ENCODE assay signal across 21 mouse cellular contexts in the genomic region with DNA sequence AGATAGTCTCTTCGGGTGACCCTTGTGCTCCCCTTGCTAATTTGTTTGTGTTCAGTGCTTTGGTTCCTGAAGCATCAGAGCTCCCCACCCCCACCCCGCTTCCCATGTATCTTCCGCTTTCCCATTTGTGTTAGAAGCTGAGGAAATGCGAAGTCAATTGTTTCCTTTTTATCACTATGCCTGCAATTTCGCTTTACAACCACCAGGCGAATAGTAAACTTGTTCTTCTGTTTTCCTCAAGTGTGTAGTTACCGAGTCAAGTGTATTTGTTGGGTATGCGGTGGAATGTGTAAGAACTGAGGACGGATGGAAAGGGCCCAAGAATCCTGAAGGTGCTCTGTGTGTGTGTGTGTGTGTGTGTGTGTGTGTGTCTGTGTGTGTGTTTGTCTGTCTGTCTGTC. TPM values are rescaled to one million over a fixed set of nuclear protein-coding genes. Genes with fewer than 3 reads are reported as not detected.
DNase-seq lines count a peak whose midpoint lies in the region; ATAC-seq and TF ChIP-seq lines count a peak whose summit lies in the region.
"Had no signal": no experiment of that assay in that cellular context is flagged by ENCODE, and none has a peak within 500 bp of the region (broad histone marks: within the 10 kb centered on the region; RNA-seq: fewer than 3 reads in every experiment).

No protein-coding gene starts in this region.

- no peak overlapping the region for H3K27ac ChIP-seq in forebrain, postnatal 0 days (ENCODE audit: low read depth, low read length)
- no peak overlapping the region for H3K27ac ChIP-seq in forebrain, embryonic 13.5 days
- H3K27ac ChIP-seq in intestine, postnatal 0 days (ENCODE audit: low read depth, low read length), result 0 out of 2 replicates have a peak overlapping the region, but pooled peaks have one; percentile 88
- H3K27ac ChIP-seq in intestine, embryonic 16.5 days (ENCODE audit: low read length), result no peak overlapping the region
- H3K27ac ChIP-seq in brown adipose tissue, adult 24 weeks (replicated peaks; ENCODE audit: low read depth, low read length), result peak overlapping the region; percentile 86
- H3K27ac ChIP-seq: forebrain, embryonic 15.5 days; hindbrain, embryonic 15.5 days; left cerebral cortex, adult 2 months; limb, embryonic 13.5 days; macrophage had no signal

- 89% methylated on average over 9 of the region's 9 CpGs for WGBS in forebrain, postnatal 0 days
- 85% methylated on average over 9 of the region's 9 CpGs for WGBS in forebrain, embryonic 13.5 days
- 81% methylated on average over 9 of the region's 9 CpGs for WGBS in intestine, postnatal 0 days
- whole genome bisulfite sequencing in intestine, embryonic 16.5 days, result 82% methylated on average over 9 of the region's 9 CpGs

- no peak overlapping the region for H3K4me2 ChIP-seq in forebrain, postnatal 0 days (ENCODE audit: low read depth)
- no peak overlapping the region for H3K4me2 ChIP-seq in forebrain, embryonic 13.5 days
- no peak overlapping the region for H3K4me2 ChIP-seq in intestine, postnatal 0 days (replicated peaks; ENCODE audit: low read depth)
- no peak overlapping the region for H3K4me2 ChIP-seq in intestine, embryonic 16.5 days (ENCODE audit: low read depth, low read length)
- H3K4me2 ChIP-seq: forebrain, embryonic 15.5 days; hindbrain, embryonic 15.5 days; limb, embryonic 13.5 days; midbrain, embryonic 12.5 days had no signal

- no peak for DNase-seq in forebrain, postnatal 0 days
- DNase-seq in layer of hippocampus, adult 11-12 months (ENCODE audit: low spot score), result no peak
- no peak for DNase-seq in right cerebral cortex, postnatal 25 days
- DNase-seq: cerebellum, adult 8-10 months; gastrocnemius, postnatal 10 days had no signal

- no peaks in the 10 kb centered on the region for H3K27me3 ChIP-seq in forebrain, postnatal 0 days (ENCODE audit: insufficient read depth, low read length)
- no peaks in the 10 kb centered on the region for H3K27me3 ChIP-seq in forebrain, embryonic 13.5 days
- no peaks in the 10 kb centered on the region for H3K27me3 ChIP-seq in intestine, postnatal 0 days (replicated peaks; ENCODE audit: control insufficient read depth, insufficient read depth, low read length)
- no peaks in the 10 kb centered on the region for H3K27me3 ChIP-seq in intestine, embryonic 16.5 days (replicated peaks; ENCODE audit: control insufficient read depth, insufficient read depth, low read length)
- H3K27me3 ChIP-seq in E14TG2a.4 (ENCODE audit: insufficient read depth, low read length), result no peaks in the 10 kb centered on the region; the same call in 1 of the 2 replicates
- H3K27me3 ChIP-seq: forebrain, embryonic 15.5 days; hindbrain, embryonic 15.5 days; midbrain, embryonic 12.5 days had no signal

- ATAC-seq in forebrain, postnatal 0 days, result no peak
- ATAC-seq in forebrain, embryonic 13.5 days, result no peak
- ATAC-seq in intestine, postnatal 0 days, result no peak
- no peak for ATAC-seq in intestine, embryonic 16.5 days

- H3K9ac ChIP-seq in forebrain, postnatal 0 days, result no peak overlapping the region
- no peak overlapping the region for H3K9ac ChIP-seq in forebrain, embryonic 13.5 days
- no peak overlapping the region for H3K9ac ChIP-seq in intestine, postnatal 0 days (ENCODE audit: low read depth, low read length)
- H3K9ac ChIP-seq in intestine, embryonic 16.5 days (ENCODE audit: low read depth, low read length), result no peak overlapping the region
- H3K9ac ChIP-seq: forebrain, embryonic 15.5 days; hindbrain, embryonic 15.5 days; limb, embryonic 13.5 days; midbrain, embryonic 12.5 days had no signal

- H3K4me1 ChIP-seq in forebrain, postnatal 0 days (ENCODE audit: insufficient read depth), result no peaks in the 10 kb centered on the region
- peaks cover 4% of the 10 kb centered on the region for H3K4me1 ChIP-seq in forebrain, embryonic 13.5 days
- H3K4me1 ChIP-seq in intestine, postnatal 0 days (replicated peaks; ENCODE audit: control insufficient read depth, insufficient read depth, low read length), result peaks cover 4% of the 10 kb centered on the region; the same call in 1 of the 2 replicates
- H3K4me1 ChIP-seq in intestine, embryonic 16.5 days (ENCODE audit: control insufficient read depth, insufficient read depth, low read length), result peaks cover 15% of the 10 kb centered on the region
- peaks cover 50% of the 10 kb centered on the region for H3K4me1 ChIP-seq in E14TG2a.4 (replicated peaks; ENCODE audit: low read depth, low read length)
- H3K4me1 ChIP-seq in brown adipose tissue, adult 24 weeks (ENCODE audit: control insufficient read depth, insufficient read depth, insufficient read length, low read length), result no peaks in the 10 kb centered on the region
- H3K4me1 ChIP-seq: forebrain, embryonic 15.5 days; hindbrain, embryonic 15.5 days had no signal

- no peaks in the 10 kb centered on the region for H3K36me3 ChIP-seq in forebrain, postnatal 0 days (ENCODE audit: insufficient read depth)
- peaks cover 37% of the 10 kb centered on the region for H3K36me3 ChIP-seq in forebrain, embryonic 13.5 days (ENCODE audit: poor library complexity, severe bottlenecking)
- H3K36me3 ChIP-seq in intestine, postnatal 0 days (ENCODE audit: control insufficient read depth, insufficient read depth), result peaks cover 13% of the 10 kb centered on the region; the same call in 1 of the 2 replicates
- H3K36me3 ChIP-seq in intestine, embryonic 16.5 days (ENCODE audit: control insufficient read depth, insufficient read depth, low read length), result peaks cover 10% of the 10 kb centered on the region
- no peaks in the 10 kb centered on the region for H3K36me3 ChIP-seq in E14TG2a.4 (ENCODE audit: insufficient read depth, low read length)
- H3K36me3 ChIP-seq: forebrain, embryonic 15.5 days; hindbrain, embryonic 15.5 days had no signal

- peak; percentile 40 for TF ChIP-seq CTCF in forebrain, postnatal 0 days (IDR thresholded peaks at IDR 0.05; ENCODE audit: low read depth)
- peak; percentile 54 for TF ChIP-seq CTCF in intestine, postnatal 0 days (IDR thresholded peaks at IDR 0.05; ENCODE audit: low read depth)
- TF ChIP-seq CTCF in E14TG2a.4 (conservative IDR thresholded peaks at IDR 0.05; ENCODE audit: low read length), result peak; percentile 53

- H3K9me3 ChIP-seq in forebrain, postnatal 0 days (ENCODE audit: low read length), result no peaks in the 10 kb centered on the region
- H3K9me3 ChIP-seq in forebrain, embryonic 13.5 days (replicated peaks), result no peaks in the 10 kb centered on the region
- H3K9me3 ChIP-seq in intestine, postnatal 0 days (ENCODE audit: control insufficient read depth), result no peaks in the 10 kb centered on the region
- H3K9me3 ChIP-seq in intestine, embryonic 16.5 days (ENCODE audit: control insufficient read depth, low read length), result no peaks in the 10 kb centered on the region
- H3K9me3 ChIP-seq in E14TG2a.4 (ENCODE audit: low read length), result no peaks in the 10 kb centered on the region
- H3K9me3 ChIP-seq: forebrain, embryonic 15.5 days; hindbrain, embryonic 15.5 days; limb, embryonic 13.5 days; midbrain, embryonic 12.5 days had no signal

- H3K4me3 ChIP-seq in forebrain, postnatal 0 days (ENCODE audit: low read depth, low read length), result no peak overlapping the region
- H3K4me3 ChIP-seq in forebrain, embryonic 13.5 days, result no peak overlapping the region
- no peak overlapping the region for H3K4me3 ChIP-seq in intestine, postnatal 0 days (ENCODE audit: low read depth, low read length)
- no peak overlapping the region for H3K4me3 ChIP-seq in intestine, embryonic 16.5 days (ENCODE audit: low read length)
- peak overlapping the region; percentile 58 for H3K4me3 ChIP-seq in E14TG2a.4 (replicated peaks; ENCODE audit: low read length)
- peak overlapping the region; percentile 30 for H3K4me3 ChIP-seq in brown adipose tissue, adult 24 weeks (ENCODE audit: insufficient read depth, low read depth, low read length)
- H3K4me3 ChIP-seq: forebrain, embryonic 15.5 days; hindbrain, embryonic 15.5 days; left cerebral cortex, adult 2 months; limb, embryonic 13.5 days; midbrain, embryonic 12.5 days had no signal

RNA-seq across cellular contexts. Expression of gene Tmem98, which starts 11.8 kb away (rescaled TPM):
- 15.7 and 18.3 TPM in 2 replicates for total RNA-seq in forebrain, postnatal 0 days (2014; rRNA removed)
- 20.5 and 20.8 TPM in 2 replicates for polyA plus RNA-seq in forebrain, postnatal 0 days (2015; fragmentation: Nextera tagmentation; extraction: Ambion mirVana)
- polyA plus RNA-seq in forebrain, embryonic 13.5 days (2015; fragmentation: Nextera tagmentation; extraction: Ambion mirVana), result 58.6 and 60.1 TPM in 2 replicates
- 148 and 156 TPM in 2 replicates for polyA plus RNA-seq in intestine, postnatal 0 days (2015; fragmentation: Nextera tagmentation; extraction: Ambion mirVana)
- polyA plus RNA-seq in intestine, embryonic 16.5 days (2015; fragmentation: Nextera tagmentation; extraction: Ambion mirVana), result 241 and 243 TPM in 2 replicates
- polyA plus RNA-seq in brown adipose tissue, adult 24 weeks (2012; ENCODE audit: insufficient read depth, insufficient read length, missing spikeins), result 2.3 and 2.7 TPM in 2 replicates
- polyA plus RNA-seq: macrophage had no signal

RNA-seq across cellular contexts. Expression of gene Spaca3, which starts 36.4 kb away (rescaled TPM):
- not detected in 2 replicates for total RNA-seq in forebrain, postnatal 0 days (2014; rRNA removed)
- not detected in 2 replicates for polyA plus RNA-seq in forebrain, postnatal 0 days (2015; fragmentation: Nextera tagmentation; extraction: Ambion mirVana)
- polyA plus RNA-seq in forebrain, embryonic 13.5 days (2015; fragmentation: Nextera tagmentation; extraction: Ambion mirVana), result not detected in 2 replicates
- not detected in 2 replicates for polyA plus RNA-seq in intestine, postnatal 0 days (2015; fragmentation: Nextera tagmentation; extraction: Ambion mirVana)
- polyA plus RNA-seq in intestine, embryonic 16.5 days (2015; fragmentation: Nextera tagmentation; extraction: Ambion mirVana), result not detected in 2 replicates
- polyA plus RNA-seq in brown adipose tissue, adult 24 weeks (2012; ENCODE audit: insufficient read depth, insufficient read length, missing spikeins), result not detected in 2 replicates
- total RNA-seq: adrenal gland, postnatal 10 days; gastrocnemius, postnatal 10 days; layer of hippocampus, adult 18-20 months; left cerebral cortex, adult 2 months had no signal
- polyA plus RNA-seq: forebrain, embryonic 15.5 days; heart, embryonic 16.5 days; hindbrain, embryonic 15.5 days; kidney, adult 2 months; limb, embryonic 13.5 days; macrophage; midbrain, embryonic 12.5 days; spleen, adult 2 months had no signal

RNA-seq across cellular contexts. Expression of gene Myo1d, which starts 42.0 kb away (rescaled TPM):
- total RNA-seq in forebrain, postnatal 0 days (2014; rRNA removed), result 1.7 and 3.4 TPM in 2 replicates
- 0.88 and 1.2 TPM in 2 replicates for polyA plus RNA-seq in forebrain, postnatal 0 days (2015; fragmentation: Nextera tagmentation; extraction: Ambion mirVana)
- 1.4 and 1.7 TPM in 2 replicates for polyA plus RNA-seq in forebrain, embryonic 13.5 days (2015; fragmentation: Nextera tagmentation; extraction: Ambion mirVana)
- 57.2 and 64.1 TPM in 2 replicates for polyA plus RNA-seq in intestine, postnatal 0 days (2015; fragmentation: Nextera tagmentation; extraction: Ambion mirVana)
- polyA plus RNA-seq in intestine, embryonic 16.5 days (2015; fragmentation: Nextera tagmentation; extraction: Ambion mirVana), result 80.9 and 97.7 TPM in 2 replicates
- 2.5 and 3.0 TPM in 2 replicates for polyA plus RNA-seq in brown adipose tissue, adult 24 weeks (2012; ENCODE audit: insufficient read depth, insufficient read length, missing spikeins)

Comparison
In these comparisons a context has a peak if more than half of its experiments do, and no peak if none do; other contexts are left out.
1. H3K27ac ChIP-seq: peak in intestine, postnatal 0 days (single experiment) and brown adipose tissue, adult 24 weeks (single experiment); none in forebrain, postnatal 0 days (single experiment), forebrain, embryonic 13.5 days (single experiment) and intestine, embryonic 16.5 days (single experiment).
2. H3K4me3 ChIP-seq: peak in E14TG2a.4 (single experiment) and brown adipose tissue, adult 24 weeks (single experiment); none in forebrain, postnatal 0 days (single experiment), forebrain, embryonic 13.5 days (single experiment), intestine, postnatal 0 days (single experiment) and intestine, embryonic 16.5 days (single experiment).
3. RNA of gene Myo1d, which starts 42.0 kb away (polyA plus RNA-seq): 80.9 to 97.7 TPM in intestine, embryonic 16.5 days and 57.2 to 64.1 TPM in intestine, postnatal 0 days; 2.5 to 3.0 TPM in brown adipose tissue, adult 24 weeks, 1.4 to 1.7 TPM in forebrain, embryonic 13.5 days and 0.88 to 1.2 TPM in forebrain, postnatal 0 days; every median in the first group is over 10 times any median in the second.
4. Peak in every context shown above with its lines, with median percentiles within 50 percentile points of each other: CTCF ChIP-seq.